Mouse (Mus musculus) spleen, postnatal 36 days (tissue): ENCODE data around the gene Gm43720.

Experiments
- DNase-seq, 2 experiments: peaks; one replicate each; pipeline ENCODE4 v3.0.0; 2022; ENCODE audit warnings: low spot score in 2 of 2, mixed read lengths in 1 of 2

The Gm43720 gene

DNA sequence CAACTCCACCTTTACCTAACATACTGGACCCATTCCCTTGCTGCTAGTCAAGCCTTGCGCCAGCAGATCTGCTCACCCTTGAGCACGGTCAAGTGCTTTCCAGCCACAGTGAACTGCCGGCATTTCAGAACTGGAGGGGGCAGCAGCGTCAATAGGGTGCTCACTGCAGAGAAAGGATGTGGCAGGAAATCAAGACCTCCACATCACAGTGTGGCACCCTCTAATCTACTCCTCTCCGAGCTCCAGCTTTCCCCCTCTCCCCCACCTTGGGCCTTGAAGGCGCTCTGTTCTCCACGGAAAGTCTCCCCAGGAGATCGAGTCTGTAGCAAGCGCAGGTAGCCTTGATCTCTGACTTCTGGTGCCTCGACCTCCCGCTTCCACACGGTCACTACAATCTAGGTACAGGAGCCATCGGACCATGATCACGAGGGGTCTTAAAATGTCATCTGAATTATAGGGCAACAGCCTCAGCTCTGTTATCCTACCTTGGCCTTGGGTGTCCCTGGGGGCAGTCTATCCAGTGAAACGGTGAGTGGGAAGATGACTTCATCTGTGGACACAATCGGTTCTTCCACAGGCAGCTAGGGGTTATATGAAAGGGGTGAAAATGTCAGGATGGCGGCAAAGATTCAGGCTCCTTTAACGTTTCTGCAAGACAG lies 17.0 kb downstream of the Gm43720 start:
- no peak for DNase-seq

DNA sequence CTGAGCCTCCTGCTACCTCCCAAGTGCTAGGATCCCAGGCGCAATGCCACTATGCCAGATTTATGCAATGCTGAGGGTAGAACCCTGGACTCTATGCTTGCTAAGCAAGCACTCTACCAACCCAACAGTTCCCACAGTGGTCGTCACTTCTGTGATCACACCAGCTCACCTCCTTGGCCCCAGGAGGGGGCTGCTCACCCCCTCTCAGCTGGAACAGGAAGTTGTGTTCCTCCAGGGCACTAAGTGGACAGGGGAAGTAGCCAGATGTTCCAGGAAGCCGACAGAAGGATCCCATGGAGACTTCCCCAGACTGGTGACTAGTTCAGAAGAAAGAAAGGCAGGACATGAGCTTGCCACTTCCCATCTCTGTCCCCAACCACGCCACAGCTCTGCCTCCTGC lies 17.8 kb downstream of the Gm43720 start:
- DNase-seq, result no peak

DNA sequence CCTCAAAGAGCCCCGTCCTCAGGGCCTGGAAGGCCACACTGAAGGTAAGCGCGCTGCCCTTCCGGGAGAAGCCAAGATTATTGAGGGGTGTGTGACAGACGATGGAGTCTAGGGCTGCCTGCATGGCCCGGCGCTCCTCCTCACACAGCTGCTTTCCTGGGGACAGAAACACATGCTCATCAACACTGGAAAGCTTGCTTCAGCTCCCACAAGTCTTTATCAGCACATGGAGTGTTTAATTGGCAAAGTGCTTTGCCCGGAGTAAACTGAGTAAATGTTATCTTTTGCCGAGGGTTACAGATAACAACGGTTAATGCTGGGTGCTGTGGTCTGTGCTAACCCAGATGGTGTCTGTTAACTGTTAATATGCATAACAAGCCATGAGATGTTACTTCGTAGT lies 18.9 kb downstream of the Gm43720 start:
- DNase-seq, result no peak

GRCm38 (mm10) chr5:138260051-138260450 lies 19.7 kb downstream of the Gm43720 start:
- DNase-seq, result no peak

GRCm38 (mm10) chr5:138258993-138259392 lies 20.8 kb downstream of the Gm43720 start:
- DNase-seq, result no peak

DNA sequence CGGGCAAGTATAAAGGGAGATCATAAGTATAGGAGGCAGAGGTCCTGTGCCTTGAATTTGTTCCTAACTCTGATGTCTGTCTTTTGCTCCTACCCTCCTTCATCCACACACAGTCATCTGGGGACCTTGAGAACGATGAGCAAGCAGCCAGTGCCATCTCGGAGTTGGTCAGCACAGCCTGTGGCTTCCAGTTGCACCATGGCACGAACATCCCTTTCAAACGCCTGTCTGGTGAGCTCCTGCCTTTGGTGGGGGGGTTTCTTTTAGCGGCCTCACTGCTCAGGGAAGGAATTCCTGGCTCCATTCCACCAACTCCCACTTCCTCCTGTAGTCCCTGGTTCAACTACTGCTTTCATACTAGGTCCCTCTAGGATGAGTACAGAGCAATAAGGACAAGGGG lies 21.2 kb downstream of the Gm43720 start:
- DNase-seq, result no peak

GRCm38 (mm10) chr5:138258078-138258477 lies 21.7 kb downstream of the Gm43720 start:
- no peak for DNase-seq

DNA sequence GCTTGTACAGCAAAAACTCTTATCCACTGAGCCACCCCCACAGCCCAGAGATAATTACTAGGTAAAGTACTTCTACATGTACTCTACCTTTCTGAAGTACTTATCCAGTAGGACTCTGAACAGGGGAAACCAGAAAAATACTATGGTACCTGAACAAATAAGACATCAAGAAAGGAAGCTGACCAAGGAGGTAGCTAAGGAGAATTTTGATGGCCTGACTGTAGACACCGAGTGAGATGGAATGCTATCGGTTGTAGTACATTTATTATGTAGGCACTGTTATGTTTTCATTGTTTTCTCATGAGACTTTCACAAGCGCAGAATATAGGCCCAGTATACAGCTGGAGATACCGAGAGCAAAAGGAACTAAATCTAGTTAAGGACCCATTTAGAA lies 22.2 kb downstream of the Gm43720 start:
- no peak for DNase-seq

DNA sequence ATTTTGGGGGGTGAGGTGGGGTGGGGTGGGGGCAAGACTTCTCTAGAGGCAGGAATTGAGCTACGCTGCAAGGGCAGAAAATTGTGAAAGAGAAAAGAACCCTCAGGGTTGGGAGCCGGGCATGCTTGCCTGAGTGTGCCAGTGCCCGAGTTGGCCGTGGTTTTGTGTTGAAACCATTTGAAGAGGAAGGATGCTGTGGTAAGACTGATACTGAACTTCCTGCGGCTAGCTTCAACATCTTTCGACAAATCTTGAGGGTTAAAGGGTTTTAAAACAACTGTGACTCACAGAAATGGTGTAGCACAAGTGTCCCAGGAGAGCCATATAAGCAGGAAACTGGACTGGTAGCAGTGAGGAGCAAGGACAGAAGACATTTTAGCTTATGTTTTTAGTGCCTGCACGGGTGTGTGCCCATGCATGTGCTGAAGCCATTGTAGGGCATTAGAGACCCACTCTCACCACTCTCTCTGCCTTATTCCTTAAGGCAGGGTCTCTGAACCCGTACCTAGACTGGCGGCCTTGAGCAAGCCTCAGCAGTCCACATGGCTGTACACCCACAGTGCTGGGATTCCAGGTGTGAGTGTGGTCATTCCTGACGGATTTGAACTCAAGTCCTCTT lies 22.7 kb downstream of the Gm43720 start:
- peak; percentile 68 to 73 for DNase-seq

DNA sequence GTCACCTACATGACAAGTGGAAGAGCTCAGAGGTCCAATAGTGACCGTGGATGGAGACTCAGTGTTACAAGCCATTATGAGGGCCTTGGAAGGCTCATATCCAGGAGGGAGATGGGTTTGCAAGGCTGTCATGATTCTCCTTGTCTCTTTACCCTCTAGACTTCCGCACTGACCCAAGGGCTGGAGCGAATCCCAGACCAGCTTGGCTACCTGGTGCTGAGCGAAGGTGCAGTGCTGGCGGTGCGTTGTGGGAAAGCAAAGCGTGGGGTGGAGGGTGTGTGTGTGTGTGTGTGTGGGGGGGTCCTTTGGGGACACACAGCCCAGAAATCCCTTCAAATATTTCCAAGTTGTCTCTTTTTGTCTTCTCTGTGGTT lies 23.7 kb downstream of the Gm43720 start:
- DNase-seq, result no peak

DNA sequence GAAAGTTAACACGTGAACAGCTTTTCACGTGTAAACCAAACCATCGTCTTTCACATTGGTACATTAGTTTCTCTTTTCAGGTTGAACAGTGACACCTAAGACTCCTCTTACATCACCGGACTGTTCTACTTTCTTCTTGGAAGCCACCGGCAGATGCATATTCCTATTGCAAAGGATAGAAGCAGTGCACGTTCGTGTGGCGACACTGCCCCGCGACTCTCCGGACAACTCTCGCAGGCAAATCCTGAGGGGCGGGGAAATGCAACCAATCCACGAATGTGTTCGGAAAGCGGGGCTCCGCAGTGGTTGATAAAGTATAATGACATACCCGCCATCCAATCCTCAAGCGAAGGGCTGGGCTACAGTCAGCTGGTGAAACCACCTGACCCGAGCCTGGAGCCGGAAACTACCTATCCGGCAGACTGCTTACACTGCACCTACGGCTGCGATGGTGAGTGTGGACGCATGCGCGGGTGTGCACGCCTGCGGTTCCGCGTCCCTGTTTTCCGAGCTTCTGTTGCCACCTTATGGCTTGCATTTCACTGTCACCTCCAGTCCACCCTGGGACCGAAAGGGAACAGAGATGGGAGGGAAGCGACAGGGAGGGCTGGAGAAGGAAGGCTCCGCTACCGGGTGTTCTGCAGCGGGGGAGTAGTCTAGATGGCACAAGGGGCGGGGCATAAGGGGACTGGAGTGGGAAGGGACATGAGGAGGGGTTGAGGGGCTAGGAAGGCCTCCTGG lies 24.2 kb downstream of the Gm43720 start, which contains the start of gene Lamtor4:
Lamtor4 (plus strand) TSS at position 130 of the 741 bp plus-strand sequence.
- DNase-seq, result peak; percentile 96 to 98

GRCm38 (mm10) chr5:138253061-138253460 lies 26.7 kb downstream of the Gm43720 start:
- no peak for DNase-seq

GRCm38 (mm10) chr5:138251144-138251543 lies 28.6 kb downstream of the Gm43720 start:
- DNase-seq, result no peak

DNA sequence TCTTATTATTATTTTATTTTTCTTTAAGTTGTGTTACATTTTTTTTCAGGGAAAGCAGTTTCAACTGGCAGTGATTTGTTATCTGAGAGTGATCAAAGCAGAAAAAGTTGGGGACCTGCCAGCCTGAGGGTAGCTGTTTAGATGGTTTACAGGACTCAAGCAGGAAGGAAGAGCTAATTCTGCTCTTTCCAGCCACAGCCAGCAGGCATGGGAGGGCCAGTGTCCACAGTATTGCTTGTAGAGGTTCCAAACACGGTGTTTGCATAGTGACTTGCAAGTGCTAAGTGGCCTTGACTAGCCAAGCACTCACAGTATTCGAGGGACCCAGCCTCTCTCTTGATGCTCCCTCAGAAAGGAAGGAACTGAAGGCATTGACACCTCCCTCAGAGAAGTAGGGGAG lies 38.2 kb downstream of the Gm43720 start:
- no peak for DNase-seq

DNA sequence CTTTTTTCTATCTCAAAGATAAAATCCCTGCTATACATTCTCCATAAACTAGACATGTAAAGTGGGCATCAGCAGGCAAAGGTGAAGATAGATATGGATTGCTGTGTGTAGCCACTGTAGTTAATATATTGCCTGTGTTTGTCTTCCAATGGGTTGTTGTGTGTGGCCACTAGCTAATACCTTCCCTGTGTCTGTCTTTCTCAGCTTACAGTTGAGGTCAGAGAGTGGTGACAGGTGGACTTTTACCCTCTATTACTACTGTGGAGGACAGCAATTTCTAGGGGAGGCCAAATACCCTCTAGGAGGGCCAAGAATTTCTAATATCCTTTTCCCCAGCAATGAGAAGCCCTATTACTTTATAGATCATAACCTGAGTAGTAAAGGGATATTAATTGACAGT lies 45.5 kb downstream of the Gm43720 start:
- DNase-seq, result no peak

DNA sequence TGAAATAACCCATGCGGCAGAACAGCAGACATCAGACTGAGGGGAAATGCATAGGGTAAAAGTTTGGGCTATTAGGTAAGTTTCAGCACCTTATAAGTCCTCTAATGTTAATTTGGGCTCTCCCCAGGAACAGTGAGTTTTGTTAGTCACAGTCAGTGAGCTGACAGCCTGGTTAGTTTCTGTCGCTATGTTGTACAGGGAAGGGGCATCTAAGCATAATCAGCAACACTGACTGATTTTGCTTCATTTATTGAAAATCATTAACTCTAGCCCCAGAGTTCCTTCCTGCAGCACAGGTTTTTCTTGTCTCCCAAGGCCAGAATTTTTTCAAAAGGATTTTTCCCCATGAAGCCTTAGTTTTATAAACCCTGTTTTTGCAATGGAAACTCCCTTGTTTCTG lies 46.0 kb downstream of the Gm43720 start:
- no peak for DNase-seq

DNA sequence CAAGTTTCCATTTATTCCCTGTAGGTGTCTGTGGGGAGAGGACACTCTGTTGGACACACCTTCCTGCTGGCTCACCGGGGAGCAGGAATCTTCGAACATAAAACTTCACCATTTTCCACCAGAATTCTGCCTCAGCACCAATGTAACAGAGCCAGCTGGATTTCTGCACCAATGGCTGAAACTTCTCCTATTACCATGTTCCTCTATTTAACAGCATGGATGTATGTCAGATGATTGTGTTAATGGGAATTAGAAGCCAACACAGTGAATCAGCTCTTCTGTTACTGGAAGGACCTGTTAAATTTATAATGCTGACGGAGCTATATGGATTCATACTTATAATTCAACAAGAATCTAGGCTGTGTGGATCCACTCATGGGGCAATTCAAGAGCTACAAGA lies 50.2 kb downstream of the Gm43720 start:
- no peak for DNase-seq

DNA sequence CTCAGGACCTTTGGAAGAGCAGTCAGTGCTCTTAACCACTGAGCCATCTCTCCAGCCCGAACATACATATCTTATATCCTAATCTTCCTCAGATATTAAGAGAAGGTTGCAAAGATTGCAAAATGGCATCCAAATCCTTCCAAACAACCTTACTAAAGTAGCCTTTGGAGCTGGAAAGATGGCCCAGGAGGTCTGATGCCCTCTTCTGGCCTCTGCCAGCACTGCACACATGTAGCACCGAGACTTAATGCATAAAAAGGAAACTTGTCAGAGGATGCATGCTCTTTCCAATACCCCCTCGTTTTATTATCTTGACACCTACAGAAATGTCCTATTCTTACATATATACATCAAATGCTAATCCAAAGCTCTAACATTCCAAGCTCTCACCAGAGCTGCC lies 51.7 kb downstream of the Gm43720 start:
- DNase-seq, result peak; percentile 41 to 55

DNA sequence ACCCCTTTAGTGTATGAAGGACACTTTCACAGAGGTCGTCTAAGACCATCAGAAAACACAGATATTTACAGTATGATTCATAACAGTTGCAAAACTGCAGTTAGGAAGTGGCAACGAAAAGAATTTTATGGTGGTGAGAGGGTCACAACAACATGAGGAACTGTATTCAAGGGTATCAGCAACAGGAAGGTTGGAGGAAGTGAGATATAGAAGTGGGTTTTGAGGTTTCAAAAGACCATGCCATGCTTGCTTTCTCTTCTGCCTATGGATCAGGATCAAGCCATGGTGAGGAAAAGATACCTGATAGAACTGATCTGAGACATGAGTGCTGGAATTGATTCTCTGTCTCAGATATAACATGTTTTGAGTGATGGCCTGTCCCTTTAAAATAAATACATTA lies 52.4 kb downstream of the Gm43720 start:
- peak; percentile 47 to 60 for DNase-seq

- no peak for DNase-seq
These were observed 53.3 kb downstream of the Gm43720 start for GRCm38 (mm10) chr5:138226491-138226890.

- DNase-seq, result no peak
These were observed 54.1 kb downstream of the Gm43720 start, which contains the start of gene Nxpe5 for GRCm38 (mm10) chr5:138225700-138226099. TSS of gene Nxpe5 (plus strand) at chr5:138225898.

DNA sequence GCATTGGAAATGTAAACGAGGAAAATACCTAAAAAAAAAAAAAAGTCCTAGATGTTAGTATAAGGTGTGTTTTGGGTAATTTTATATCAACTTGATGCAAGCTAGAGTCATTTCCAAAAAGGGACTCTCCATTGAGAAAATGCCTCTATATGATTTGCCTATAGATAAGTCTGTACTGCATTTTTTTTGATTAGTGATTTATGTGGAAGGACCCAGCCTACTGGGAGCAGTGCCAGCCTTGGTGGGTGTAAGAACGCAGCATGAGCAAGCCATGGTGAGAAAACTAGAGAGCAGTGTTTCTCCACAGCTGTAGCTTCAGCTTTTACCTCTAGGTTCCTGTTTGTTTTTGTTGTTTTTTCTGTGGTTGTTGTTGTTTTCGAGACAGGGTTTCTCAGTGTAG lies 56.5 kb downstream of the Gm43720 start:
- no peak for DNase-seq

DNA sequence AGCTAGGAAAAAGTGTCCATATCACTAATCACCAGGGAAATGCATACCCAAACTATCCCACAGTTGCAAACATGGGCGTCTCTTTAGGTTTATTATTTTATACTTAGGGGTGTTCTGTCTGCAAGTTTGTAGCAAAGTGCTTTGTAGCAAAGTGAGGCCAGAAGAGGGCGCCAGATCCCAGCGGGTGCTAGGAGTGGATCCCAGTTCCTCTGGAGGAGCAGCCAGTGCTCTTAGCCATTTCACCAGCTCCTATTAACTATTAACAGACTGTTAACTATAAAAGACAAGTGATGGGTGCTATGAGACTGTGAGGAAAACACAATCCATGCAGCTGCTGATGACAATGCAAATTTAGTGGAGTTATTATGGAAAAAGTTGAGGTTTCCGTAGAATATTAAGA lies 57.6 kb downstream of the Gm43720 start:
- peak; percentile 76 to 77 for DNase-seq
